Mouse (Mus musculus) gastrocnemius, adult 2 months (tissue): Measurements from ENCODE around the gene Amn. TPM values are rescaled to one million over a fixed set of nuclear protein-coding genes. Genes with fewer than 3 reads are reported as not detected.

Experiments
- DNase-seq: peaks from one replicate; pipeline ENCODE4 v3.0.0; 2022
- H3K27ac ChIP-seq: fragments of 200-600 bp; 2 replicates; pipeline ENCODE4 v1.8.1; 2022; ENCODE audit warnings: mild to moderate bottlenecking
- H3K4me3 ChIP-seq: fragments of 200-600 bp; 2 replicates; pipeline ENCODE4 v1.8.1; 2022; ENCODE audit warnings: mild to moderate bottlenecking, moderate library complexity
- CTCF ChIP-seq: fragments of 200-600 bp; IDR thresholded peaks from 2 replicates; pipeline ENCODE4 v1.8.1; 2022; ENCODE audit warnings: antibody characterized with exemption, mild to moderate bottlenecking, moderate library complexity
- intact Hi-C: fragments of 180-260 bp; cut with DNase I; formaldehyde crosslinking; loops from one replicate; pipeline ENCODE4 v1.15.1; 2025
- total RNA-seq, 2 experiments: library from RNA; stranded (reverse); gene quantifications; 2 replicates each; pipeline ENCODE4 v1.2.3; 2021

Gene Amn
- total RNA-seq, 2 experiments from 2014 or later, result not detected

DNA sequence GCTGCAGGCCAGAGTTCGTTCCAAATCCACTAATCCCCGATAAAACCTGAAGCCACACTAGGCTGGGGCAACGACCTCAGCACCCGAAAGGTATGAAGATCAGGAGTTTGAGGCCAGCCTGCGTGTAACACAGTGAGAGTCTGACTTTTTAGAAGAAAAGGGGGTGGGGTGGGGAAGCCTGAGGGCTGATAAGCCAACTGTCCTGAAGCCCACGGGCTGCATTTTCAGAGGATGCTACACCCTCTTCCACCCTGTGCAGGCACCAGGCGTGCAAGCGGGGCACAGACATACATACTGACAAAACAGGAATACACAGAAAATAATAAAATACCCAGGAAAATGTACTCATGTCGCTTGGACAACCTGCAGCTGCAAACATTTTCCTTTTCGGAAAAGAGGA, 40.9 kb downstream of the Amn start:
- H3K4me3 ChIP-seq, result no peak overlapping the region
- no peak for TF ChIP-seq CTCF
- intact Hi-C loops, result no loop called here
- DNase-seq, result no peak
- H3K27ac ChIP-seq, result no peak overlapping the region

DNA sequence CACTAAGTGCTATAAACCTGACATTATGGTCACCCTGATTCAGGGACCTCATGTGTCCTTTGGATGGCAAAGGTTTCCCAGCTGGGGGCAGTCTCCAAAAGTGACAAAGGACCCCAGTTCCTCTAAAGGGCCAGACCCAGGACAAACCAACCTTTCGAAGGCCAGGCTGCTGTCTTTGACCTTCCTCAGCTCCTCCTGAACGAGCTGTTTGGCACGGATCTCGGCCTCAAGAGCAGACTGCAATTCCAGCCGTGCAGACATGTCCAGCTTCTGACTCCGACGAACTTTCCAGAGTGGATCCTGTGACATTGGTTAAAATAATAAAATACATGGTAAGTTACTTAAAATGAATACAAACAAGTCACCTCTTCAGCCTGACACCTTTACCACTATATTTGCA, 43.4 kb downstream of the Amn start:
- DNase-seq, result no peak
- Histone ChIP-seq H3K27ac (no peak overlapping the region), H3K4me3 (no peak overlapping the region)
- intact Hi-C loops, result no loop called here
- TF ChIP-seq CTCF, result no peak

DNA sequence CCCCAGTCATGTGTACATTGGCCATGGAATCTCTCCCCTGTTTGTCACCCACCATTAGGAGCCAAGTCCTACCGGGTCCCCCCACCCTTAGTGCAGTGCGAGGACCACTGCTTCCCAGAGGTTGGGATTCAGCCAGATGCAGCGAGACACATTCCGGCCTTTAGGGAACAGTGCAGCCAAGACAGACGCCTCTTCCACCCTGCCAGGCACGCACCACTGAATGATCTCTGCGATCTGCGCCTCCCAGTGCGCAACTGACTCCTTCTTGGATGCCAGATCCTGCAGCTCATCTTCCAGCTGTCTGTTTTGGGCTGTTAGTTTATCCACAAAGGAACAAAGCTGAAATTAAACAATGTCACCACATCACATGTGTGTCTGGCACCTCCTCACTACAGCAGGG, 46.8 kb downstream of the Amn start:
- no peak for TF ChIP-seq CTCF
- intact Hi-C loops, result no loop called here
- Histone ChIP-seq H3K4me3 (no peak overlapping the region), H3K27ac (no peak overlapping the region)
- no peak for DNase-seq

DNA sequence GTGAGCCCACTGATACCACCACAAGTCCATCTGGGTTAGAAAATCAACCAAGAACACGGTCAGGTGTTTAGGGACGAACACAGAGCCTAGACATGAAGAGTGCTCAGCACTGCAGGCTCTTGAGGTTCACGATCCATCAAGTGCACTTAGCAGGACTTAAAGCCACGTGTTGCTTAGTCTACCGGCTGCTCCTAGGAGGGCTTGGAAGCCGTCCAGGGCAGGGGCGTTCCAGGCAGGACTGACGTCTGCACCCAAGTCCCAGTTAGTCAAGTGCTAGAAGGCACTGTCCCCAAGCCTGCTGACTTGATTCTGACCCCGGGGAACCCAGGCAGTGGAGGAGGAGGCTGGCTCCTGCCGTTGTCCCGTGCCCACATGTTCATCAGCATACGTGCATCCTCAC, 49.7 kb downstream of the Amn start:
- H3K4me3 ChIP-seq, result no peak overlapping the region
- DNase-seq, result no peak
- no peak for TF ChIP-seq CTCF
- H3K27ac ChIP-seq, result no peak overlapping the region
- intact Hi-C loops, result no loop called here

DNA sequence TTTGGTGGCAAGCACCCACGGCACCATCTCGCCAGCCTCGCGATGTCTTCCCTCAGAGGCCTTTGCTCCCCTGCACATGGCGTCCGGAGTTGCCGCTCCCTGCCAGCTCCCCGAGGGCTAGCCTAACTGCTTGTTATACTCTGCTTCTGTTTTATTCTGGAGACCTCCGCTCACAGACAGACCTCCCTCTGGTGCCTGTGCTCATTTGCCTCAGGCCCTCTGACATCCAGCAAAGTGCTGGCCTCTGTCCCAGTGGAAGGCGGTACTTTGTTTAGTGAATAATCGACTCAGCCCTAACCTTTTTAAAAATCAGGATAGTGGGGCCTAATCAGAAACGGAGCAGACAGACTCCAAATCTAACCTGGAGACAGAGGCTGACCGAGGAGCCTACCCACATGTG, 50.9 kb downstream of the Amn start:
- Histone ChIP-seq H3K27ac (no peak overlapping the region), H3K4me3 (no peak overlapping the region)
- no peak for DNase-seq
- TF ChIP-seq CTCF, result no peak
- intact Hi-C loops, result no loop called here

DNA sequence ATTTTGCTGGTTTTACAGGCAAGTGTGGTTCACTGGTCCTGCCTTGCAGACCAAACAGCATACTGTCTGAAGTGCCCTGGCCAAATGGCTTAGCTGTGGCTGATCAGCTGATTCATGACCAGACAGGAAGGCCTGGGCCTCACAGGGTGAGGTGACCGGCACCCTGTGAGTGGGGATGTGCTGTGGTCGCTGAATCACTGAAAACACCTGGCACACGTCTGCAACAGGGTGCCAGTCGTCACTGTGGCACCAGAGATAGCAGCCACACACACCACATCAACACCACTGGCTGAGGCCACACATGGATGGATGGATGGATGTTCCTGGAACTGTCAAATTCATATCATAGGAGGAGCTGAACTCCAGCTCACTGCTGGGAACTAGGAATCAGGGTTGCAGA, 52.5 kb downstream of the Amn start:
- intact Hi-C loops, result no loop called here
- Histone ChIP-seq H3K27ac (no peak overlapping the region), H3K4me3 (no peak overlapping the region)
- TF ChIP-seq CTCF, result no peak
- no peak for DNase-seq

DNA sequence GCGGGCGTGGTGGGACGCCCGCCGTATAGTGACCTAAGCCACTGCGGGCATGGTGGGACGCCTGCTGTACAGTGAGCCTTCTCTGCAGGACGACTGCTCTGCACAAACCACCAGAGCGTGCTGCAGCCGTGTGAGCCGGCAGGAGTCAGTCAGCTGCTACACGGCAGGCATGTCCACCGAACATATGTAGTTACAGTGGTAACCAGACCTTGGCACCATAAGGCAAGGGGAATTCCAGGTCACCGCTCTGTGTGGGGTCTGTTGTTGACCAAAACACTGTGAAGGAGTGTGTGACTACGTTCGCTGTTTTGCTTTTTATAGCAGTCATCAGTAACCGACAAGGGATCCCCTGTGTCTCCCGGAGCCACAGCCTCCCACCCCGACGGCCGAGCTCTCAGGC, 53.6 kb downstream of the Amn start:
- H3K4me3 ChIP-seq, result no peak overlapping the region
- no peak overlapping the region for H3K27ac ChIP-seq
- DNase-seq, result no peak
- no peak for TF ChIP-seq CTCF
- intact Hi-C loops, result no loop called here

DNA sequence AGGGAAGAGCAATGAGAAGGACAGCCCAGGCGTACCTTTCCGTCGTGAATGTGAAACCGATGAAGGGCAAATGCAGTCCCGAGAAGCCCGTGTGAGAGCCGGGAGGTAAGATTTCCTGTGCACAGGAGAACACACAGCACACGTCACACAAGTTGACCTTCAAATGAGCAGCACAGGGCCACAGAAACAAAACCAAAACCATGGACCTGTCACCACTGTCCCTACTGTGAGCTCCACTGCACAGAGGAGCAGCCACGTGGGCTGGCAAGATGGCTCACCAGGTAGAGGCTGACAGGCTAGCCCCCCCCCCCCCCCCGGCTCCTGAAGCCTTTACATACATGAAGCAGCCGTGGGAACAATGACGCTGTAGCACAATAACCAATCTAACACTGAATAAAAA, 54.1 kb downstream of the Amn start:
- no peak for TF ChIP-seq CTCF
- no peak for DNase-seq
- Histone ChIP-seq H3K27ac (no peak overlapping the region), H3K4me3 (no peak overlapping the region)
- intact Hi-C loops, result no loop called here

DNA sequence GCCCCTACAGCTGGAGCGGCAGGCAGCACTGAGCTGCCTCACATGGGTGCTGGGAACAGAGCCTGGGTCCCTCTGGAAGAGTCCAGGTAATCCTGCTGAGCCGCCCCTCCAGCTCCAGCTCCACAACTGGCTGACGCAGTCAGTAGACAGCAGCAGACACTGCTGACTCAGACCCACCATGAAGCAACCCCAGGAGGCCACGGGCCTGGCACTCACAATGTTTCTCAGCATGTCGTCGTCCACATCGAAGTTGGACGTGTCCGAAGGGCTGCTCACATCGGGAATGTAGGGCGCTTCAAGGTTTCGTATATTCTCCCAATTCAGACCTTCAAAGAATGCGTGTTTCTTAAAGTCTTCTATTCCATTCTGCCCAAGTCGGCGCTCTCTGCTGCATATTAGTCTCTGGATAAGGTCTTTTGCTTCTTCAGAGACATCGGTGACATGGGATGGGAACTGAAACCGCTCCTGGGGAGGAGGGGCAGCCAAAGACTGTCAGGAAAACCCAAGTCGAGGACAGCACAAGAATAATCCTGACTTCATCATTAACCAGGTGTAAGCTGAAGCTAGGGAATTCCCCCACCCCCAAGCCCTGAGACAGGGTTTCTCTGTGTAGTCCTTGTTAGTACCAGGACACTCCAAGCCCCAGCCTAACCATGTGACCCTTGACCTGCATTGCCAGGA, 55.0 kb downstream of the Amn start:
- intact Hi-C loops, result no loop called here
- H3K27ac ChIP-seq, result no peak overlapping the region; the same call in 1 of the 2 replicates
- TF ChIP-seq CTCF, result no peak
- H3K4me3 ChIP-seq, result no peak overlapping the region
- DNase-seq, result no peak

Other genes with a start within 250 kb of the Amn start
- 1 to 10 TPM; 6.8 to 8.5 TPM for gene Rcor1, start 231.7 kb upstream of the Amn start, total RNA-seq
- gene Traf3, start 104.7 kb upstream of the Amn start, total RNA-seq, result 10 to 100 TPM in 1 of 2 experiments, 1 to 10 TPM in 1; 9.5 to 14.5 TPM
- gene 4930595D18Rik, start 86.6 kb upstream of the Amn start, total RNA-seq, result under 1 TPM in 1 of 2 experiments, not detected in 1; 0.28 TPM
- 10 to 100 TPM; 16.3 to 24.3 TPM for gene Cdc42bpb, start 106.6 kb downstream of the Amn start, total RNA-seq
- gene Lbhd2, start 135.7 kb downstream of the Amn start, total RNA-seq, result not detected
- gene Exoc3l4, start 145.9 kb downstream of the Amn start, total RNA-seq, result 1 to 10 TPM in 1 of 2 experiments, under 1 TPM in 1; 0.56 to 1.5 TPM
- 10 to 100 TPM; 29.1 to 54.8 TPM for gene Tnfaip2, start 171.4 kb downstream of the Amn start, total RNA-seq
- under 1 TPM; 0.20 to 0.33 TPM for gene Gm266, start 214.7 kb downstream of the Amn start, total RNA-seq